Mouse (Mus musculus) embryo, embryonic 9.5 days (tissue): ENCODE measurements around the gene Sf3a1.

ENCODE experiments used
- DNase-seq: peaks from one replicate; pipeline ENCODE4 v3.0.0-alpha.2; 2017; ENCODE audit errors: extremely low spot score

Sf3a1 gene

DNA sequence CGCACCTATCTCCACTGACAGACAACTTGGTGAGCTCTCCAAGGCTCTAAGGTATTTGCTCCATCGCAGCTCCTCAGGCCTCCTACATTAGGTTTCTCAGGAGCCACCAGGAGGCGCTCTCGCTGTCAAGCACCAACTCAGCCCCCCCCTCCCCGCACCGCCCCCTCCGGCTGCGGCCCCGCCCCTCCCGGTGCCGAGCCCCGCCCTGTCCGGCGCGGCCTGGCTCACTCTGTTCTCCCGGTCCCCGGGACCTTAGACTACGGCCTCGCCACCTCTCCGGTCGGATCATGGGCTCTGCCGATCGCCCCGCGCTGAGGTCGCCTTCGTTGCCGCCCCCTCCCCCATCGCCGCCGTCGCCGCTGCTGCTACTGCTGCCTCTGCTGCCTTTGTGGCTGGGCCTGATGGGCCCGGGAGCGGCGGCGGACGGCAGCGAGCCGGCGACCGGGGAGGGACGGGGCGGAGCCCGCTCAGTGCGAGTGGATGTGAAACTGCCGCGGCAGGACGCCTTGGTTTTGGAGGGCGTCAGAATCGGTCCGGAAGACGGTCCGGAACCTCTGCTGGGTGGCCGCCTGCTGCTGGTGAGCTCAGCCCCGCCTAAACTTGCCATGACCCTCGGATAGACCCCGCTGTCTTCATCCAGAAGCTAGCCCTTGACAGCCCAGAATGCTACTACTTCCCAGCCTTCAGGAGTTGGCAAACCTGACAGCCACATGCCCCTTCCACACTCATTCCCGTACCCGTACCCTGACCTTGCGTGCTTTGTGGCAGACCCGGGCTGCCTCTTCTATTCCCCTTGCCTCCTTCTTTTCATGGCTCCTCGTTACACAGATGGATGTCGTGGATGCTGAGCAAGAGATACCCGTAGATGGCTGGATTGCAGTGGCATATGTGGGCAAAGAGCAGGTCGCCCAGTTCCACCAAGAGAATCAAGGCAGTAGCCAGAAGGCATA, 24.9 kb upstream of the Sf3a1 start, which contains the start of gene Rnf215:
Rnf215 (plus strand) TSS at position 217 of the 950 bp plus-strand sequence.
- peak; percentile 94 for DNase-seq

DNA sequence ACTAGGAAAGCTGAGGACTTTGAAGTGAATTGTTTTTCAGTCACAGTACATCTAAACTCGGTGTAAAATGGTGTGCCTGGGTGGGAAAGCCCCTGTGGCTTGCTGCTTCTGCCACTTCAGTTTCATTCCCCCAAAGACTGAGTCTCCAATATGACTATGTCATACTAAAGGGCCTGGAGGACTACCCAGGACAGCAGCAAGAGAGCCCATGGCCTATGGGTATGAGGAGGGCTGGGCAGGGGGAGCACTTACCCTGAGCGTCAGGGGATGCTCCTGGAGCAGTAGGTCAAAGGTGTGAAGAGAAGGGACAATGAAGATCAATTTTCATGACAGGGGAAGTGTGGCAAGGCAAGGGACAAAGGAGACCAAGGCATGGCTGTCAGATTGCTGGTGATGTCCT, 21.2 kb upstream of the Sf3a1 start:
- no peak for DNase-seq

DNA sequence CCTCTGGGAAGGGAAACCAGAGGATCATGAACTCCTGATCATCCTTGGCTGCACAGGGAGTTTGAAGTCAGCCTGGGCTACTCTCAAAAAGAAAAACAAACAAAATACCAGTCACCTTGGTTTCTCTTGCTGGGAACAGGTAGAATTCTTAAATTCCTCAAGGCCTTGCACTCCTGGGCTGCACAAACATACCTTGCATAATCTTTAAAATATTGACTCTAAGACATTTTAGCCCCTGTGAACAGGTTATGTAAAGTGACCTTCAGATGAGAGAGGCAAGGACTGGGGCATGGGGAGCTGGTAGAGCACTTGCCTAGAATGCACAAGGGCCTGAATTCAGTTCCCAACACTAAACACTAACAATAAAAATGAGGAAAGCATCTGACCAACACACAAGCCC, 18.6 kb upstream of the Sf3a1 start:
- DNase-seq, result no peak

DNA sequence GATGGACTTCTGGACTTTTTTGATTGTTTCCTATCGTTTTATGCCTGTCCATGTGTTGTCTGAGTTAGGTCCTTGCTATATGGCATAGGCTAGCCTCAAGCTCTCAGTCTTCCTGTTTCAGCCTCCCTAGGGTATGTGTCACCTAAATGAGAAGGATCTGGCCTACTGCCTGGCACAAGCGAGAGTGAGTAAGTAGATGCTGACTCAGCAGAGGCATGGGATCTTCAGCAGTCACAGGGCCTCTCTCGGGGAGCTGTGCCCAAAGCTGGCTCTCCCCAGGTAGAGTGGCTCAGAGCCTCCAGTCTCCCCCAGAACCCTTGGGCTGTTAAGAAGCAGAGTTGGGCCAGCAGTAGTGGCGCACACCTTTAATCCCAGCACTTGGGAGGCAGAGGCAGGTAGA, 17.8 kb upstream of the Sf3a1 start:
- DNase-seq, result no peak

DNA sequence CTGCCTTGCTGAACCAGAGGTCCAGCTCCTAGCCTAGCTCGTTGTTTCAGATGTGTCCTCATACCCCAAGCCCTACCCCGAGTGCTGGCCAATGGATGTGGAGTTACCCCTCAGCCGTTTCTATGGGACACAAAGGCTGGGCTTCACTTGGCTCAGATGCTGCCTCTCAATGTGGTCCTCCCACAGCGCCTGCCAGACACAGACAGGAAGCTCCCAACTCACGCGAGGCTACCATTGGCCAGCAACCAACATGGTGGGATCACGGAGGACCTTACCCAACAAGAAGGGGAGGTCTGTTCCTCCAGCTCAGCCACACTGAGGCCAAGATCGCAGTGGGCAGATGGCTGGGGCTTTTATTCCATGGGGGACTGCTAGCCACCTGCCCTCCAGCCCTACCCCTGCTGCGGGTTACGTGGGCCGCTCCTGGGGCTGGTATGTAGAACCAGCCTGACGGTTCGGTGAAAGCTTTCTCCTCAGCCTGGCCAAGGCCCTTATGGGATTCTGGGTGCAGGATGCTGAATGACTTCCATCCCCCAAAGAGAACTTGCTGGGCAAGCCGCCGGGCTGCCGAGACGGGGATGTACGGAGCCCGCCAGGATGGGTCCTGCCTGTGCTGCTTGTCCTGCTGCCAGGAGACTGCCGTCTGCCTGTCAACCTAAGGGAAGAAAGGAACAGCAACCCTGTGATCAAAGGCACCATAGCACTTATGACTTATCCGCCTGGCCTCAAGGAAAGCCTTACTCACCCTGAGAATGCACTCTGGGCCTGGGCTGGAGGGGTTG, 16.7 kb upstream of the Sf3a1 start:
- DNase-seq, result no peak

DNA sequence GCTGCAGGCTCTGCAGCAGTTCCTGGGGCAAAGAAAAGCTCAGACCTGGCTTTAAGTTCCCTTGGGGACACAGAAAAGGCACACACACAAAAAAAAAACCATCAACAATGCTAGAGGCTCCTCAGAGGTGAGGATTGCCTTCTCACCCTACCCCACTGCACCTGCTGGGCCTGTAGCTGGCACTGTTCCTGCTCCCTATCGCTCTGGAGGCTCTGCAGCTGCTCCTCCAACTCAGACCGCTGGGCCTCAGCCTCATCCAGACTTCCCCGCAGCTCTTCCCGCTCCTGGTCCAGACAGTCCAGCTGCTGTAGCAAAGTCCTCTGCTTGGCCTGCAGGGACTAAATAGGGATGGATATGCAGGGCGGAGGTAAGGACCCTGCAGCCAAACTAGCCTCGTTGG, 13.8 kb upstream of the Sf3a1 start:
- DNase-seq, result no peak

DNA sequence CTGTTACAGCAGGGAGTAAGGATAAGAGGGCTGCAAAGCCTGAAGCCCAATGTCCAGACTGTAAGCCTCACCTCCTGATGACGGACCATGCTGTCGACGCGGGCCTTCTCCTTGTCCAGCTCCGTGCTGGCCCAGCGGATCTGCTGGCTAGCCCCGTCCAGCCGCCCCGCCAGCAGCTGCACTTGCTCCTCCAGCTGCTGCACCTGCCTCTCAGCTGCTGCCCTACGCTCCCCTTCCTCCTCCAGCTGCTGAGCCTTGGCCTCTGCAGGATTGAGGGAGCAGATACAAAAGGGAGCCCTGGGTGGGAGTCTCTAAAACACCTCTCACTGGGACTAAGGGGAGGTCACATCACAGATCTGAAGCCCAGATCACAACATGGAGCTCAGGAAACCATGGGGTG, 13.1 kb upstream of the Sf3a1 start:
- no peak for DNase-seq

DNA sequence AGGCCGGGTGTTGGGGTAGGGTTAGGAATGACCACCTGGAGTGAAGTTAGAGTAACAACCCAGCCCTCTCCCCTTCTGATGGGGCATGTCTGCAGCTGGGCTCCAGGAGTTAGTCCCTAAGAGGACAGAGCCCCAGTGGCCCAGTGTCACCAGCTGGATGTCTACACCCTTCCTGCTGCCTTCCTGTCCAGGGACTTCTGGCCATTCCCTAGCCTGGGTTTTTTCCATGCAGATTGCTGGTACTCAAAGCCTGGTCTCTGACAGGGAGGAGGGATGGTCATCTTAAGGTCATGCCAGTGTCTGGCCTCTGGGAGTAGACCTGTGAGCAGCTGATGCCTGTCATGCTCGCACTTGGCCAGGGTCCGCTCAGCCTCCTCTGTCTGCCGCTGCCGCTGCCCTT, 12.0 kb upstream of the Sf3a1 start:
- no peak for DNase-seq

DNA sequence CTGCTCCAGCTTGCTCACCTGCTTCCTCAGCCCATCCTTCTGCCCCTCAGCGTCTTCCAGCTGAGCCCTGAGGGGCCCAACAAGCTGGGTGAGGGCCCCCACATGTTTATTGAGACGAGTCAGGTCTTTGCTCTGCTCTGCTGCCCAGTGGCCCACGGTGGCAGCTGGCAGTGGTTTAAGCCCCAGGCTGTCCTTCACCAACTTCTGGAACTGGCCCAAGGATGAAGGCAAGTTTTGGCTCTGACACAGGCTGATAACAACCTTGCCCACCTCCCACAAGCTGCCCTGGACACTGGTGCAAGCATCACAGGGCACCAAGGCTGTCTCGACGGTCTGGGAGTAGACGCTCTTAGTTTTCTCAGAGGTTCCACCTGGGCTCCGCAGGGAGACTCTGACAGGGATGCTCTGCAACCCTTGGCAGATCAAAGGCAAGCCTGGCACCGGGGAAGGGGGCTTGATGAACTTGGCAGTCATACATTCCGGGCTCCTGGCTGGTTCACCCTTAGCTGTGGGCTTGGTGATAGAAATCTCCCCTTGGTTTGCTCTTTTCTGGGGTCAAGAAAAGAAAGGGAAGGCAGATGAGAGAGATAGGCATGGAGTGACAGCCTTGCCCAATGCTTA, 11.5 kb upstream of the Sf3a1 start:
- no peak for DNase-seq

DNA sequence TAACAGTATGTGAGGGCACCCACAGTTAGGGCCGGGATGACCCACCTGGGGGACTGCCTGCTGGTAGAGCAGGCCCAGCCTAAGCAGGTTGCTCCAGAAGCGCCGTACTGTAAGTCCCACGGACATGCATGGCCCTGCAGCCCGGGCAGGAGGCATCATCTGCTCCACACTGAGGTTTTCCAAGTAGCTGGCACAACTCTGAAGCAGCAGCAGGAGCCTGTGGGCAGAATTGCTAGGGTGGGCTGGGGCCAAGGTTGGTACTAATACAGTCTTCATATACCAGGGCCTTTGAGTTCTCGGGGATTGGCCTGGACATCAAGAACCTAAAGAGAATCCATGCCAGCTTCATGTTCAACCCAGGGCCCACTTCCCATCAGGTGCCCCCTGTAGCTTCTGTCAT, 10.3 kb upstream of the Sf3a1 start:
- no peak for DNase-seq

DNA sequence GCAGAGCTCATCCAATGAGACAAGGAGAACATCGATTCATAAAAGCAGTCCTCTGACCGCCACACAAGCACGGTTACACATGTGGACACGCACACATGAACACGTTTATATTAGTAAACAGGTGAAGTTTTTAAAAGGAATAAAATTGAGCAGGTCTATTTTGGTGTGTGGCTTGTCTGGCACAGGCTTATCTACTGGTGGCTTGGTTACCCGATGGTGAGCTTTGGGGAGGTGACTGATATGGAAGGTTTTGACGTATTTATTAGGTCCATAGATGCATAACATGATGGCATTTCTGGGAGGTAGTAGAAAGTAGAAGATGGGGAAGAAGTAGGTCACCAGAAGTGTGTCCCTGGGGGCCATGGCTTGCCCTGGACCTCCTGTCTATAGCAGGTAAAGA, 6.5 kb upstream of the Sf3a1 start:
- no peak for DNase-seq

DNA sequence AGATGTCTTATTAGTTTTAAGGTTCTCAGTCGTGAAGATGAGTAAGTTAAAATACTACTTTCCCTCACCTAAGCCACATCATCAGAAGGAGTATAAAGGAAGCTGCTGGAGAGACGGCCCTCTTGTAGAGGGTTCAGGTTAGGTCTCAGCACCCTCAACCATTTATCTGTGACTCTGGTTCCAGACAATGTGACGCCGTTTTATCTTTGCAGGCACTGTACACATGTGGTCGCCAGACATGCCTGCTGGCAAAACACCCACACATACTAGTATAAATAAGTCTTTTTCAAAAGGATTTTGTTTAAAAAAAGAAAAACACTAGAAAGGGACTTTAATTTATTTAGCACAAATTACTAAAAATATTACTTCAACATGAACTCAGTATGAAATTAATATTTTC, 4.5 kb upstream of the Sf3a1 start:
- DNase-seq, result no peak

DNA sequence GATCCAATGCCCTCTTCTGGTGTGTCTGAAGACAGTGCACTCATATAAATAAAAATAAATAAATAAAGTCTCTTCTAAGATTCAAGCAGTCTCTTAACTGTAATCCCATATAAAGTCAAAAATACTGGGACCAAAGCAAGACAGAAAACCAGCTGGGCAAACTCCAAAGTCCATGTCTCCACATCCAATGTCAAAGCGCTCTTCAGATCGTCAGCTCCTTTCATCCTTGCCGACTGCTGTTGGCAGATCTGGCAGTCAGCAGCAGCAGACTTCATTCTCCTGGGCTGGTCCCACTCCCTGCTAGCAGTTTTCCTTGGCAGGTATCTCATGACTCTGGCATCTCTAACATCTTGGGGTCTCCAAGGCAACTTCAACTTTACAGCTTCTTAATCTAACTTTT, 1.5 kb upstream of the Sf3a1 start:
- DNase-seq, result no peak

DNA sequence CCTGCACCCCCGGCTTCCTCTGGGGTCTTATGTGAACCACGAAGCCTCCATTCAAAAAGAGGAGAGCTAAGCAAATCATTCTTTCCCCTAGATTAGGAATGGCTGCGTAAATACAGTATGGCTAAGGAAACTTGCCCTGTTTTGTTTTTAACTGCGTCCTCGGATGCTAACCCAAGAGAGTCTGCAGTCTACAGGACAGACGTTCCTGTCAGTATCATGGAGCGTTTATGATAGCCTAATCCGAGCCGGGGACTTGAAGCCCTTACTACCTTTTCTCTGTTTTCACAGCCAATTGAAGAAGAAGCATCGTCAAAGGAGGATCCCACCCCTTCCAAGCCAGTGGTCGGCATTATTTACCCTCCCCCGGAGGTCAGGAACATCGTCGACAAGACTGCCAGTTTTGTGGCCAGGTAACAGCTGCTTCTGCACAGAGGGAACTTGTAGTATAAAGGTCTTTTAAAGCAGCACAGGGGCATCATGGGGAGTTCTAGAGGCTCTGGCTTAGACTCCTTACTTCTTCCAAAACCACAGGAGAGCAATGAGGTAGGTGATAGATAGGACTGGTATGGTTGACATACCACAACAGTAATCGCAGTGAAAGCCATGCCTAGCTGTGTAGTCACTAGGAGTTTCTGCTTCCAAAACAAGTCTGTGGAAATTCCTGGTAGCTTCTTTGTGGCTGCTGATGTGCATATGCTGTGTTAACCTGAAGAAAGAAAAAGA, 769 bp downstream of the Sf3a1 start:
- no peak for DNase-seq

DNA sequence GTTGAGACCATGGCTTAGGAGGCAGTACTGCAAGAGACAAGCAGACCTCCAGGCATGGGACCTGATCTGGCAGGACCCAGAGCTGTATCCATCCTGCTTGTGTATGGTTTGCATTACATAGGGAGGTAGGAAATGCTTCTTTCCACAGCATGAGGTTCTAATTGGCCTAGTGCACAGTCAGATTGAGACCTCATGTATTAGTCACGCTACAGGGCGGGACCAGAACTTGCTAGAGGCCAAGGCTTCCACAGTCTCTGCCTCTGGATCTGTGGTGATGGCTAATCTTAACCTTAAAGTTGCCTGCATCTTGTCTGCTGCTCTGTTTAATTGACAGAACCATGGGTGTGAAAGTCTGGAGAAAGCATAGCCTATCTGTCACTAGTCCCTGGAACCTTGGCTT, 4.6 kb downstream of the Sf3a1 start:
- no peak for DNase-seq

DNA sequence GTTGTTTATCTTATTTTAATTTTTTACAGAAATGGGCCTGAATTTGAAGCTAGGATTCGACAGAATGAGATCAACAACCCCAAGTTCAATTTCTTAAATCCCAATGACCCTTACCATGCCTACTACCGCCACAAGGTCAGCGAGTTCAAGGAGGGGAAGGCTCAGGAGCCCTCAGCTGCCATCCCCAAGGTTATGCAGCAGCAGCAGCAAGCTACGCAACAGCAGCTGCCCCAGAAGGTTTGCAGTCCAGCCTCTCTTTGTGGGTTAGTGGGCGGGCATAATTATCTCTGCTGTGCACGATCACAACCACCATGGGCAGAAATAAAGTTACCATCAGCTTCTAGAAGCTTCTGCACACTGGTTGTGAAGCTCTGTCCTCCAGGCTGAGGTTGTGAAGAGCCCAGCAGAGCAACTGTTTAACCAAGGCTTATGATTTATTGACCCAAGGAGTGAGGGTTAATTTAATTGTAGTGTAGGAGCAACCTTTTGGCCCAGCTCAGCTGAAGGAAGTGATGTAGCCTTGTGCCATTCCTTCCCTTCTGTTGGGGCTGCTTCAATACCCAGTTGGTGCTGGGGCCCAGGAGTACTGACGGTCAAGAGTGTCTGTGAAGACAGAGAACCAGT, 6.4 kb downstream of the Sf3a1 start:
- no peak for DNase-seq

DNA sequence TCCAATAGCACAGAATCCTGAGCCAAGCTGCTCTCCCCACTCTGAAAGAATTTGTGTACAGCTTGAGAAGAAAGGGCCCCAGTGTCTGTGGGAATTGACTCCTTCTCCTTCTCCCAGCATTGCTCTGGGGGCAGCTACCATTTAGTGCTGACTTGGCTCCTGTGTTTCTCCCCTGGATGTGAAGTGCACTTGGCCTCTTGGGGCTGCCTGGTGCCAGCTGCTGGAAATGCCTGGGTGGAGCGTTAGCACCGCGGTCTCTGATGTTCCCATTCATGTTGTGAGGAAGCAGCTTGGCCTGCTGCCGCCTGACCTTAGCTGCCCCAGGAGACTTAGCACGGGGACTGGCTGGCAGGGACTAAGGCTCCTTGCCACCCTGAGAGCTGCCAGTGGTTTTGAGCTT, 14.4 kb downstream of the Sf3a1 start:
- no peak for DNase-seq

DNA sequence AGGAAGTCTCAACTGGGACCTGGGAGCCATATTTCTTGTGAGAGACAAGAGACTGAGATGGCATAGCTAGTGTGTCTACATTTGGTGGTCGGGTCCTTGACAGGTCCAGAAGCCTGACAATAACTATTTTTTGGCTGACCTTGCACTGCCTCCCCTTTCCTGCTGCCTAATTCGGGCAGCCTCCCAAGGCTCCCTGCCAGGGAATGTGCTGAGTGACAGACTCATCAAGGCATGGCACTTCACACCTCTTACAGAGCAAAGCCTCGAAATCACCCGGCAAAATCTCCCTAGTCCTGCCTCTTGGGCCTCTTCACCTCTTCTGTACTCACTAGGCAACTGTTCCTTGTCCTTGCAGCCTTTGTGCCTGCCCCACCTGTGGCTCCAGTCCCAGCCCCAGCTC, 17.6 kb downstream of the Sf3a1 start:
- no peak for DNase-seq

DNA sequence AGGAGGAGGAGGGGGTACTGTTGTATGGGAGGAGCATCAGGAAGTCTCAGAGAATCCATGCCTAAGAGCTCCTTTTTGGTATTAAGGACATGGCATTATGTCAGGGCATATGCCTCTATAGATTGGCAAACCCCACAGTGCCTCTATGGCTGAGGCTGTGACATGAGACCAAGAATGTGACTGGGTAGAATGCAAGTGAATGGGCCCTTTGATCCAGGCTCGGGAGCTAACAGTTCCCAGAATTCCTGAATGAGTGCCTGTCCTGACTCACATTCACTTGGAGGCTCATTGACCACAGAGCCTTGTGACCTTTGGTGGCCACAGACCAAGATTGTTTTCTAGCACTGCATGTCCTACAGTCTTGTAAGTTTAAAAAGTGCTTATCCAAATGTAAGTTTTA, 21.9 kb downstream of the Sf3a1 start:
- DNase-seq, result no peak

DNA sequence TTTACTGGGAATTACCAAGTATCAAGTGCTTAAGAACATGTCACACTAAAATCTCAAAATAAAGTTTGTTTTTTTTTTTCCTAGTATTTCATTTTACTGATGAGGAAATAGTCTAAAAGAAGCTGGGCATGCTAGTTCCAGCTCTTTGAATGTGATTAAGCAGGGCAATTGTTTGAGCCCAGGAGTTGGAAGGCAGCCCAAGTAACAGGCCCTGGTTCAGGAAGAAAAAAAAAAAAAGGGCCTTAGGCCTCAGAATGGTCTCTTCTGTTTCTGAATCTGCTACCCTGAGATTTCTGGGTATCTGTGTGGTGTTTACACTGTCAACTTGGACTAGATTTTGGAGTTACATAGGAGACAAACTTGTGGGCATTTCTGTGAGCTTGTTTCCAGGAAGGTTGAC, 23.4 kb downstream of the Sf3a1 start:
- no peak for DNase-seq

DNA sequence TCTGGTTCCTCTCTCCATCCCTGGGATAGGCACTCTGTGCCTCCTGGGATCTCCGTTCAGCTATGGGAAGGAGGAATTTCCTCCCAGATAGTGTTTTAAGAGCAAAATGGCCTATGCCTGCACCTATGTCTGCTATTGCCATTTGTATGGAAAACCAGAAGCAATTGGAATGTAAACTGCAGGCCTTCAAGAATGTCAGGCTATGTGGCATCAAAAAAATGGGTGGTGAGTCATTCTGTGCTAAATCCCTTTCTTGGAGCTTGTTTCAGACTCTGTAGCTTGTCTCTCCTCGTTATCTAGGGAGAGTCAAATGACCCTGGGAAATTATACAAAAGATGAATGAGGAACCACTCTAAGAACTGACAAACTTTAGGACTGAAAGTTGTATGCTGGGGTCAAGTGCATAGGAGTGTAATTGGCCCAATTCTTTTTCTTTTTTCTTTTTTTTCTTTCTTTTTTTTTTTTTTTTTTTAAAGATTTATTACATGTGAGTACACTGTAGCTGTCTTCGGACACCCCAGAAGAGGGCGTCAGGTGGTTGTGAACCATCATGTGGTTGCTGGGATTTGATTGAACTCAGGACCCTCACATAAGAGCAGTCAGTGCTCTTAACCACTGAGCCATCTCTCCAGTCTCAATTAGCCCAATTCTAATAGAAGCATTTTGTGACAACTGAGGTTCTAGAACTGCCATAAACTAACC, 24.3 kb downstream of the Sf3a1 start:
- no peak for DNase-seq
